Mouse (Mus musculus): ENCODE measurements around the gene Dgcr2. TPM values are rescaled to one million over a fixed set of nuclear protein-coding genes. Genes with fewer than 3 reads are reported as not detected.

Gene Dgcr2
- polyA plus RNA-seq, 1 experiment from 2014 or later, result 69.6 TPM

- DNase-seq (ENCODE audit: low spot score), result peak; percentile 93
- Histone ChIP-seq H3K4me3 (peak overlapping the region; percentile 91), H3K27me3 (ENCODE audit: insufficient read depth, poor library complexity, severe bottlenecking) (peaks cover 5% of the 10 kb centered on the region; the same call in 1 of the 2 replicates), H3K27ac (peak overlapping the region; percentile 93), H3K4me1 (peaks cover 31% of the 10 kb centered on the region), H3K9me3 (no peaks in the 10 kb centered on the region), H3K36me3 (peaks cover 21% of the 10 kb centered on the region)
- under 1% methylated on average over 9 of the region's 9 CpGs for WGBS
Observed at GRCm38 (mm10) chr16:17928627-17929104, 30.3 kb upstream of the Dgcr2 start.

DNA sequence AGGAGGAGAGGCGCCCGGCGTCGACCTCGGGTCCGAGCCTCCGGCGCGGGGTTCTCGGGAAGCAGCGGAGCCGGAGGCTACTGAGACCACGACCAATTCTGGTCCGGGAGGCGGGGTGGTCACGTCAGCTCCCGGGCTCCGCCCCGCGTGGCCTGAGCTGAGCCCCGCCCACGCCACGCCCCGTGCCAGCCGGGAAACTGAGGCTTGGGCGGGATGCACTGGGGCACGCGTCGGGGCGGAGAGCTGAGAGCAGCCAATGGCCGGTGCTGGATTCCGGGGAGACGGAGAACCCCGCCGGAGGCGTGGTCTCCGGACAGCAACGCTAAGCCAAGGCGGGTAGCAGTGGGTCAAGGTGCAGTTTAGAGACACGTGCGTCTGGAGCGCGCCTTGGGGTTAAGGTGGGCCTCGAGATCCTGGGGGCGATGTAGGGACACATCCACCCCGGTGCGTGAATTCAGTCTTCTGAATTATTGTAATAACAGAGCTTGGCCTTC is 29.8 kb upstream of the Dgcr2 start, which contains the start of gene Slc25a1:
TSS of gene Slc25a1 (minus strand) at position 133 of the 494 bp plus-strand sequence.
- peak within 1 kb of the TSS; percentile 93 for H3K27ac ChIP-seq
- peak within 1 kb of the TSS; percentile 91 for H3K4me3 ChIP-seq
- under 1% methylated on average over 47 of the region's 47 CpGs for WGBS
- H3K27me3 ChIP-seq (ENCODE audit: insufficient read depth, poor library complexity, severe bottlenecking), result peaks cover 5% of the 10 kb centered on the region; the same call in 1 of the 2 replicates
- peaks cover 21% of the 10 kb centered on the region for H3K36me3 ChIP-seq
- no peaks in the 10 kb centered on the region for H3K9me3 ChIP-seq
- peak; percentile 91 for DNase-seq (ENCODE audit: low spot score)
- H3K4me1 ChIP-seq, result peaks cover 29% of the 10 kb centered on the region

GRCm38 (mm10) chr16:17927351-17928082 is 29.2 kb upstream of the Dgcr2 start:
- Histone ChIP-seq H3K27me3 (ENCODE audit: insufficient read depth, poor library complexity, severe bottlenecking) (peaks cover 5% of the 10 kb centered on the region; the same call in 1 of the 2 replicates), H3K4me3 (peak overlapping the region; percentile 91), H3K4me1 (peaks cover 32% of the 10 kb centered on the region), H3K9me3 (no peaks in the 10 kb centered on the region), H3K36me3 (peaks cover 21% of the 10 kb centered on the region), H3K27ac (peak overlapping the region; percentile 93)
- under 1% methylated on average over 71 of the region's 72 CpGs for WGBS
- DNase-seq (ENCODE audit: low spot score), result no peak

DNA sequence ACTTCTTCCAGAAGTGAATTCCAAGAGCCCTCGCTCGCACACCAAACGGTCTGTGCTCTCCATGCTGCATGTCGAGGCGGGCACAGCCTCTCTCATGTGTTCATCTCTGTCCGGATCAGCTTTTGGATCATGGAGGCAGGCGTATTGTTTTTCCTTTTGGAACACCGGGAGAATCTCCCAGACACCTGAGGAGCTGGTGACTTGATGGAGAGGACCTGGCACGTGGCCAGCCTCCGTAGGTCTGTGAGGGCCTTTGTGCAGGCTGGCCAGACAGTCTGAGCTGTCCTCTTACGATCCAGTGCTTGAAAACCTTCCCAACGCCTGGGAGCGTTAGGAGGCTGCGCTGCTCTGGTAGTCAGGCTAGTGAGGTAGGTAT is 23.8 kb upstream of the Dgcr2 start:
- H3K4me3 ChIP-seq, result peak overlapping the region; percentile 82
- H3K36me3 ChIP-seq, result peaks cover 21% of the 10 kb centered on the region
- 1% methylated on average over 14 of the region's 14 CpGs for WGBS
- peaks cover 43% of the 10 kb centered on the region for H3K27me3 ChIP-seq (ENCODE audit: insufficient read depth, poor library complexity, severe bottlenecking)
- H3K27ac ChIP-seq, result peak overlapping the region; percentile 93
- no peak for DNase-seq (ENCODE audit: low spot score)
- H3K9me3 ChIP-seq, result no peaks in the 10 kb centered on the region
- H3K4me1 ChIP-seq, result peaks cover 32% of the 10 kb centered on the region

GRCm38 (mm10) chr16:17921325-17922162 is 23.2 kb upstream of the Dgcr2 start:
- peaks cover 48% of the 10 kb centered on the region for H3K27me3 ChIP-seq (ENCODE audit: insufficient read depth, poor library complexity, severe bottlenecking)
- 3% methylated on average over 47 of the region's 47 CpGs for WGBS

DNA sequence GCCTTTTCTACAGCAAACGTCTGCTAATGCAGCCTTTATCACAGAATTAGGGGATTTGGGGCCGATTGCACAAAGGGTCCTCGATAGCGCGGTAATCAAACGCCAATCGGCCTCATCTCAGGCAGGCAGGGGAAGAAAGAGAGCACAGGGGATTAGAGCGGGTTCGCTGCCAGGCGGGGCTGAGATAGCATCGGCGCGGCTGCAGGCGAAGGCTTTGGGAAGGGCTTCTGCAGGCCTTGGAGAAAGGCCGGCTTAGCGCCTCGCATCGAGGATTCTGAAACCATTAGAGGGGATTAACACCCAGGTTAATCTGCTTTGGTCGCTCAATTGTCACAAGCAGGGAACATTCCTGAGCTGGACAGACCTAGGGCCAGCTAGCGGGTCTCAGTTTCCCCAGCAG is 22.2 kb upstream of the Dgcr2 start:
- DNase-seq (ENCODE audit: low spot score), result no peak
- H3K4me3 ChIP-seq, result peak overlapping the region; percentile 82
- H3K4me1 ChIP-seq, result peaks cover 27% of the 10 kb centered on the region
- peaks cover 53% of the 10 kb centered on the region for H3K27me3 ChIP-seq (ENCODE audit: insufficient read depth, poor library complexity, severe bottlenecking)
- H3K36me3 ChIP-seq, result peaks cover 11% of the 10 kb centered on the region
- no peaks in the 10 kb centered on the region for H3K9me3 ChIP-seq
- WGBS, result 4% methylated on average over 20 of the region's 20 CpGs
- peak overlapping the region; percentile 5 for H3K27ac ChIP-seq

More at GRCm38 (mm10) chr16:17921325-17922162, 23.2 kb upstream of the Dgcr2 start:
- Histone ChIP-seq H3K4me1 (peaks cover 27% of the 10 kb centered on the region), H3K36me3 (peaks cover 20% of the 10 kb centered on the region), H3K4me3 (peak overlapping the region; percentile 82), H3K27ac (peak overlapping the region; percentile 93), H3K9me3 (no peaks in the 10 kb centered on the region)
- DNase-seq (ENCODE audit: low spot score), result peak; percentile 97

- no peak for DNase-seq (ENCODE audit: low spot score)
- Histone ChIP-seq H3K27me3 (ENCODE audit: insufficient read depth, poor library complexity, severe bottlenecking) (peaks cover 77% of the 10 kb centered on the region), H3K36me3 (no peaks in the 10 kb centered on the region), H3K27ac (0 out of 2 replicates have a peak within 1 kb of the TSS, but pooled peaks have one; percentile 17), H3K4me3 (peak within 1 kb of the TSS; percentile 59), H3K4me1 (peaks cover 21% of the 10 kb centered on the region), H3K9me3 (no peaks in the 10 kb centered on the region)
- under 1% methylated on average over 102 of the region's 106 CpGs for WGBS
Observed at GRCm38 (mm10) chr16:17914307-17915249, 16.2 kb upstream of the Dgcr2 start, which contains the start of gene Gsc2. TSS of gene Gsc2 (minus strand) at chr16:17915059.

DNA sequence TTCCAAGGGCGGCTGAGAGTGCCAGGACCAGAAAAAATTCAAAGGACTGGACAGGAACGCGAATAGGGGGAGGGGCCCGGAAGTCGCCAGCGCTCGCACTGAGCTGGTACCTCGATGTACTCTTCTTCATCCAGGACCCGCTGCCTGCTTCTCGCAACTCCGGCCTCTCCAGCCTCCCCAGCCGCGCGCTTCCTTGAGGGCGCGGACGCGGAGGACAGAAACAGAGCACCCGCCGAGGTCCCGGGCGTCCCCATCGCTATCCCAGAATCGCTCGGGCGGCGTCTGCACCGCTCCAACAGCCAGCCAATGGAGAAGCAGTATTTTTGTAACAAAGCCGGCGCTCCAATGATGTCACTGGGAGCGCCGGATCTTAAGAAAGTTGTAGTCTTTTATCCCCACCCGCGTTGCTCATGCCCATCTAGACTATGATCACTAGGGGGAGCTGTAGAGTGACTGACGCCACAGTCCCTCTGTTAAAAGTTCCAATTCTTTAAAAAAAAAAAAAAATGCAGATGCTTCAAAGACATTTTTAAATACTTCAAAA is 12.8 kb upstream of the Dgcr2 start, which contains the start of gene Ess2:
TSS of gene Ess2 (minus strand) at position 297 of the 544 bp plus-strand sequence.
- Histone ChIP-seq H3K27me3 (ENCODE audit: insufficient read depth, poor library complexity, severe bottlenecking) (peaks cover 45% of the 10 kb centered on the region), H3K36me3 (peaks cover 34% of the 10 kb centered on the region), H3K9me3 (no peaks in the 10 kb centered on the region), H3K4me3 (peak within 1 kb of the TSS; percentile 85), H3K4me1 (peaks cover 21% of the 10 kb centered on the region), H3K27ac (peak within 1 kb of the TSS; percentile 94)
- DNase-seq (ENCODE audit: low spot score), result peak; percentile 96
- WGBS, result under 1% methylated on average over 35 of the region's 35 CpGs

- H3K4me1 ChIP-seq, result peaks cover 9% of the 10 kb centered on the region
- no peak overlapping the region for H3K4me3 ChIP-seq
- H3K27ac ChIP-seq, result no peak overlapping the region
- H3K9me3 ChIP-seq, result no peaks in the 10 kb centered on the region
- H3K27me3 ChIP-seq (ENCODE audit: insufficient read depth, poor library complexity, severe bottlenecking), result peaks cover 3% of the 10 kb centered on the region; the same call in 1 of the 2 replicates
- H3K36me3 ChIP-seq, result peaks cover 30% of the 10 kb centered on the region
- no peak for DNase-seq (ENCODE audit: low spot score)
Observed at GRCm38 (mm10) chr16:17896091-17896490, 2.3 kb downstream of the Dgcr2 start.

GRCm38 (mm10) chr16:17893923-17894322 is 4.4 kb downstream of the Dgcr2 start, which contains the start of gene Tssk1:
TSS of gene Tssk1 (plus strand) at chr16:17894223.
- peaks cover 25% of the 10 kb centered on the region for H3K4me1 ChIP-seq
- peaks cover 3% of the 10 kb centered on the region; the same call in 1 of the 2 replicates for H3K27me3 ChIP-seq (ENCODE audit: insufficient read depth, poor library complexity, severe bottlenecking)
- H3K36me3 ChIP-seq, result peaks cover 11% of the 10 kb centered on the region
- no peak within 1 kb of the TSS for H3K27ac ChIP-seq
- H3K9me3 ChIP-seq, result no peaks in the 10 kb centered on the region
- H3K4me3 ChIP-seq, result no peak within 1 kb of the TSS
- 76% methylated on average over 2 of the region's 2 CpGs for WGBS
- no peak for DNase-seq (ENCODE audit: low spot score)

DNA sequence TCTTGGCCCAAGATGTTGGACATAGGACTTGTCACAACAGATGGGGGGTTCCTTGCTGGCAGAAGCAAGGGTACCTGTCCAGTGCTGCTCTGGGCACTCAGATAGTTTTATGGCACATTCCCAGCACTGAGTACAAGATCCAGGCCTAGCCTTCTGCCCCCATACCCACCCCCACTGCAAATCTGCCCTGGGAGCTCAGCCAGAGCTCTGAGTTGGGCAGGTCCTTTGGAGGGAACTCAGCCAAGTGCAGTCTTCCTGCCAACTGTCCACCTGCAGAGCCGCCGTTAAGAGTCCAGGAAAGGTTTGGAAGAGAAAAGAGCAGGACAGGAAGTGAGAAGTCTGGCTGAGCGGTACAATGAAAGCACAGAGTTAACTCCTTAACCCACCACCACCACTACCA is 5.8 kb downstream of the Dgcr2 start:
- 62% methylated on average over 3 of the region's 3 CpGs for WGBS
- DNase-seq (ENCODE audit: low spot score), result no peak
- peaks cover 3% of the 10 kb centered on the region; the same call in 1 of the 2 replicates for H3K27me3 ChIP-seq (ENCODE audit: insufficient read depth, poor library complexity, severe bottlenecking)
- H3K4me1 ChIP-seq, result peaks cover 25% of the 10 kb centered on the region
- no peaks in the 10 kb centered on the region for H3K9me3 ChIP-seq
- H3K36me3 ChIP-seq, result peaks cover 2% of the 10 kb centered on the region; the same call in 1 of the 2 replicates
- no peak overlapping the region for H3K27ac ChIP-seq
- no peak overlapping the region for H3K4me3 ChIP-seq

All from heart, embryonic 10.5 days (tissue).